Mouse (Mus musculus): ENCODE measurements around the gene Mrpl16. TPM values are rescaled to one million over a fixed set of nuclear protein-coding genes. Genes with fewer than 3 reads are reported as not detected.
A peak's percentile ranks its signal among the peaks of the same experiment; 100 is the strongest.

Mrpl16 gene
- polyA plus RNA-seq, 1 experiment from 2014 or later, result 48.1 TPM

- H3K9me3 ChIP-seq, result no peaks in the 10 kb centered on the region
- no peak overlapping the region for H3K27ac ChIP-seq
- no peaks in the 10 kb centered on the region for H3K27me3 ChIP-seq
- 37% methylated on average over 6 of the region's 6 CpGs for WGBS
- no peaks in the 10 kb centered on the region for H3K4me1 ChIP-seq
- no peak overlapping the region for H3K9ac ChIP-seq
- H3K36me3 ChIP-seq, result no peaks in the 10 kb centered on the region
- ATAC-seq (ENCODE audit: insufficient number of reproducible peaks, insufficient read depth, low FRiP score, low TSS enrichment), result no peak
- no peak overlapping the region for H3K4me2 ChIP-seq (replicated peaks)
- no peak overlapping the region for H3K4me3 ChIP-seq
These were observed 37.6 kb downstream of the Mrpl16 start for GRCm38 (mm10) chr19:11807822-11808221.

GRCm38 (mm10) chr19:11808452-11808851 lies 38.3 kb downstream of the Mrpl16 start:
- no peaks in the 10 kb centered on the region for H3K27me3 ChIP-seq
- WGBS, result 89% methylated on average over 2 of the region's 2 CpGs
- no peak overlapping the region for H3K4me2 ChIP-seq (replicated peaks)
- no peak overlapping the region for H3K9ac ChIP-seq
- no peaks in the 10 kb centered on the region for H3K9me3 ChIP-seq
- no peak for ATAC-seq (ENCODE audit: insufficient number of reproducible peaks, insufficient read depth, low FRiP score, low TSS enrichment)
- no peak overlapping the region for H3K4me3 ChIP-seq
- no peaks in the 10 kb centered on the region for H3K36me3 ChIP-seq
- no peaks in the 10 kb centered on the region for H3K4me1 ChIP-seq
- no peak overlapping the region for H3K27ac ChIP-seq

- 73% methylated on average over 5 of the region's 5 CpGs for WGBS
These were observed 40.0 kb downstream of the Mrpl16 start for GRCm38 (mm10) chr19:11810003-11810758.

GRCm38 (mm10) chr19:11810856-11811255 lies 40.7 kb downstream of the Mrpl16 start:
- no peaks in the 10 kb centered on the region for H3K9me3 ChIP-seq
- 66% methylated on average over 1 of the region's 1 CpGs for WGBS
- peaks cover 7% of the 10 kb centered on the region for H3K27me3 ChIP-seq
- no peak overlapping the region for H3K4me2 ChIP-seq (replicated peaks)
- no peaks in the 10 kb centered on the region for H3K36me3 ChIP-seq
- no peak overlapping the region for H3K27ac ChIP-seq
- H3K4me1 ChIP-seq, result no peaks in the 10 kb centered on the region
- ATAC-seq (ENCODE audit: insufficient number of reproducible peaks, insufficient read depth, low FRiP score, low TSS enrichment), result no peak
- no peak overlapping the region for H3K9ac ChIP-seq
- H3K4me3 ChIP-seq, result no peak overlapping the region

More at GRCm38 (mm10) chr19:11810003-11810758, 40.0 kb downstream of the Mrpl16 start:
- H3K27me3 ChIP-seq, result peaks cover 5% of the 10 kb centered on the region
- no peaks in the 10 kb centered on the region for H3K4me1 ChIP-seq
- H3K4me2 ChIP-seq (replicated peaks), result no peak overlapping the region
- no peak overlapping the region for H3K9ac ChIP-seq
- no peaks in the 10 kb centered on the region for H3K36me3 ChIP-seq
- no peak overlapping the region for H3K4me3 ChIP-seq
- H3K9me3 ChIP-seq, result no peaks in the 10 kb centered on the region
- H3K27ac ChIP-seq, result no peak overlapping the region
- no peak for ATAC-seq (ENCODE audit: insufficient number of reproducible peaks, insufficient read depth, low FRiP score, low TSS enrichment)

GRCm38 (mm10) chr19:11811688-11812365 lies 41.6 kb downstream of the Mrpl16 start:
- Histone ChIP-seq H3K27me3 (peaks cover 17% of the 10 kb centered on the region), H3K9me3 (no peaks in the 10 kb centered on the region), H3K27ac (no peak overlapping the region), H3K9ac (no peak overlapping the region), H3K4me2 (replicated peaks) (no peak overlapping the region), H3K4me1 (no peaks in the 10 kb centered on the region), H3K36me3 (no peaks in the 10 kb centered on the region), H3K4me3 (no peak overlapping the region)
- 52% methylated on average over 5 of the region's 5 CpGs for WGBS
- ATAC-seq (ENCODE audit: insufficient number of reproducible peaks, insufficient read depth, low FRiP score, low TSS enrichment), result peak; percentile 66; the same call in 1 of the 2 replicates

GRCm38 (mm10) chr19:11813136-11813535 lies 42.9 kb downstream of the Mrpl16 start:
- peaks cover 28% of the 10 kb centered on the region for H3K27me3 ChIP-seq
- H3K4me2 ChIP-seq (replicated peaks), result no peak overlapping the region
- H3K36me3 ChIP-seq, result no peaks in the 10 kb centered on the region
- H3K9ac ChIP-seq, result no peak overlapping the region
- ATAC-seq (ENCODE audit: insufficient number of reproducible peaks, insufficient read depth, low FRiP score, low TSS enrichment), result no peak
- no peak overlapping the region for H3K4me3 ChIP-seq
- no peak overlapping the region for H3K27ac ChIP-seq
- no peaks in the 10 kb centered on the region for H3K9me3 ChIP-seq
- no peaks in the 10 kb centered on the region for H3K4me1 ChIP-seq
- 70% methylated on average over 4 of the region's 4 CpGs for WGBS

- H3K9ac ChIP-seq, result no peak overlapping the region
- H3K27ac ChIP-seq, result no peak overlapping the region
These were observed 43.5 kb downstream of the Mrpl16 start for GRCm38 (mm10) chr19:11813649-11814048.

GRCm38 (mm10) chr19:11814742-11815333 lies 44.6 kb downstream of the Mrpl16 start:
- H3K4me3 ChIP-seq, result no peak overlapping the region
- no peak overlapping the region for H3K4me2 ChIP-seq (replicated peaks)
- H3K36me3 ChIP-seq, result no peaks in the 10 kb centered on the region
- WGBS, result 83% methylated on average over 6 of the region's 6 CpGs
- no peak overlapping the region for H3K27ac ChIP-seq
- H3K9ac ChIP-seq, result no peak overlapping the region
- H3K4me1 ChIP-seq, result peaks cover 5% of the 10 kb centered on the region; the same call in 1 of the 2 replicates
- ATAC-seq (ENCODE audit: insufficient number of reproducible peaks, insufficient read depth, low FRiP score, low TSS enrichment), result no peak
- H3K9me3 ChIP-seq, result no peaks in the 10 kb centered on the region
- peaks cover 44% of the 10 kb centered on the region for H3K27me3 ChIP-seq

More at GRCm38 (mm10) chr19:11813649-11814048, 43.5 kb downstream of the Mrpl16 start:
- no peak for ATAC-seq (ENCODE audit: insufficient number of reproducible peaks, insufficient read depth, low FRiP score, low TSS enrichment)
- no peaks in the 10 kb centered on the region for H3K4me1 ChIP-seq
- no peak overlapping the region for H3K4me3 ChIP-seq
- H3K4me2 ChIP-seq (replicated peaks), result no peak overlapping the region
- no peaks in the 10 kb centered on the region for H3K36me3 ChIP-seq
- 12% methylated on average over 8 of the region's 8 CpGs for WGBS
- H3K9me3 ChIP-seq, result no peaks in the 10 kb centered on the region
- H3K27me3 ChIP-seq, result peaks cover 33% of the 10 kb centered on the region

GRCm38 (mm10) chr19:11816706-11817105 lies 46.5 kb downstream of the Mrpl16 start:
- H3K27me3 ChIP-seq, result peaks cover 49% of the 10 kb centered on the region
- WGBS, result 48% methylated on average over 6 of the region's 6 CpGs
- H3K36me3 ChIP-seq, result no peaks in the 10 kb centered on the region
- peaks cover 7% of the 10 kb centered on the region; the same call in 1 of the 2 replicates for H3K4me1 ChIP-seq
- no peaks in the 10 kb centered on the region for H3K9me3 ChIP-seq
- ATAC-seq (ENCODE audit: insufficient number of reproducible peaks, insufficient read depth, low FRiP score, low TSS enrichment), result no peak
- H3K4me3 ChIP-seq, result no peak overlapping the region
- H3K4me2 ChIP-seq (replicated peaks), result no peak overlapping the region
- no peak overlapping the region for H3K27ac ChIP-seq
- H3K9ac ChIP-seq, result no peak overlapping the region

GRCm38 (mm10) chr19:11817586-11817985 lies 47.4 kb downstream of the Mrpl16 start:
- Histone ChIP-seq H3K9ac (no peak overlapping the region), H3K9me3 (no peaks in the 10 kb centered on the region), H3K27me3 (peaks cover 49% of the 10 kb centered on the region), H3K27ac (no peak overlapping the region), H3K36me3 (no peaks in the 10 kb centered on the region), H3K4me2 (replicated peaks) (peak overlapping the region; percentile 88), H3K4me1 (peaks cover 7% of the 10 kb centered on the region; the same call in 1 of the 2 replicates), H3K4me3 (peak overlapping the region; percentile 64)
- no peak for ATAC-seq (ENCODE audit: insufficient number of reproducible peaks, insufficient read depth, low FRiP score, low TSS enrichment)
- WGBS, result 5% methylated on average over 5 of the region's 5 CpGs

GRCm38 (mm10) chr19:11818199-11819142 lies 48.3 kb downstream of the Mrpl16 start:
- under 1% methylated on average over 73 of the region's 83 CpGs for WGBS
- Histone ChIP-seq H3K9me3 (no peaks in the 10 kb centered on the region), H3K4me2 (replicated peaks) (peak overlapping the region; percentile 88), H3K36me3 (no peaks in the 10 kb centered on the region), H3K4me1 (peaks cover 7% of the 10 kb centered on the region; the same call in 1 of the 2 replicates), H3K4me3 (peak overlapping the region; percentile 64), H3K27me3 (peaks cover 49% of the 10 kb centered on the region), H3K9ac (peak overlapping the region; percentile 78), H3K27ac (no peak overlapping the region)
- peak; percentile 79 for ATAC-seq (ENCODE audit: insufficient number of reproducible peaks, insufficient read depth, low FRiP score, low TSS enrichment)

Data from embryonic facial prominence, embryonic 12.5 days (tissue).